Mouse (Mus musculus) embryo, embryonic 9.5 days (tissue): ENCODE measurements around the gene Chtop.

Experiments used
- DNase-seq: peaks from one replicate; pipeline ENCODE4 v3.0.0-alpha.2; 2017; ENCODE audit errors: extremely low spot score

Chtop gene

GRCm38 (mm10) chr3:90508950-90509746, at the start of gene Chtop:
Gene Chtop (minus strand): TSS chr3:90509498.
- peak; percentile 98 for DNase-seq

- DNase-seq = no peak
These were observed 46.7 kb upstream of the Chtop start for GRCm38 (mm10) chr3:90555954-90556353.

- DNase-seq = no peak
These were observed 42.9 kb upstream of the Chtop start for GRCm38 (mm10) chr3:90552231-90552630.

- DNase-seq = no peak
These were observed 41.1 kb upstream of the Chtop start for GRCm38 (mm10) chr3:90550421-90550790.

GRCm38 (mm10) chr3:90549676-90550420, 40.5 kb upstream of the Chtop start:
- DNase-seq = no peak

GRCm38 (mm10) chr3:90540904-90541303, 31.6 kb upstream of the Chtop start:
- DNase-seq = no peak

GRCm38 (mm10) chr3:90537905-90538296, 28.6 kb upstream of the Chtop start:
- no peak for DNase-seq

- no peak for DNase-seq
These were observed 28.0 kb upstream of the Chtop start, which contains the start of gene S100a16 for GRCm38 (mm10) chr3:90537141-90537904. Gene S100a16 (plus strand): TSS chr3:90537254.

- no peak for DNase-seq
These were observed 26.1 kb upstream of the Chtop start for GRCm38 (mm10) chr3:90535446-90535845.

- no peak for DNase-seq
These were observed 22.4 kb upstream of the Chtop start for GRCm38 (mm10) chr3:90531713-90532112.

GRCm38 (mm10) chr3:90527291-90527873, 18.1 kb upstream of the Chtop start:
- no peak for DNase-seq

- DNase-seq = no peak
These were observed 17.3 kb upstream of the Chtop start, which contains the start of gene S100a14 for GRCm38 (mm10) chr3:90526580-90526979. Gene S100a14 (plus strand): TSS chr3:90526856.

- no peak for DNase-seq
These were observed 16.8 kb upstream of the Chtop start for GRCm38 (mm10) chr3:90526076-90526475.

- no peak for DNase-seq
These were observed 16.1 kb upstream of the Chtop start for GRCm38 (mm10) chr3:90525421-90525820.

- DNase-seq = no peak
These were observed 8.4 kb upstream of the Chtop start for GRCm38 (mm10) chr3:90517711-90518110.

GRCm38 (mm10) chr3:90515789-90516188, 6.5 kb upstream of the Chtop start:
- no peak for DNase-seq

GRCm38 (mm10) chr3:90515242-90515641, 5.9 kb upstream of the Chtop start:
- no peak for DNase-seq

GRCm38 (mm10) chr3:90514691-90515090, 5.4 kb upstream of the Chtop start:
- peak; percentile 73 for DNase-seq

- DNase-seq = peak; percentile 53
These were observed 4.7 kb upstream of the Chtop start, which contains the start of the genes S100a1 and S100a13 for GRCm38 (mm10) chr3:90513796-90514590. Gene S100a1 (minus strand): TSS chr3:90514392. Gene S100a13 (plus strand): TSS chr3:90514435.

GRCm38 (mm10) chr3:90512948-90513642, 3.8 kb upstream of the Chtop start:
- DNase-seq = no peak
